Mouse (Mus musculus): ENCODE measurements around the gene Ehd3.

Ehd3 gene

DNA sequence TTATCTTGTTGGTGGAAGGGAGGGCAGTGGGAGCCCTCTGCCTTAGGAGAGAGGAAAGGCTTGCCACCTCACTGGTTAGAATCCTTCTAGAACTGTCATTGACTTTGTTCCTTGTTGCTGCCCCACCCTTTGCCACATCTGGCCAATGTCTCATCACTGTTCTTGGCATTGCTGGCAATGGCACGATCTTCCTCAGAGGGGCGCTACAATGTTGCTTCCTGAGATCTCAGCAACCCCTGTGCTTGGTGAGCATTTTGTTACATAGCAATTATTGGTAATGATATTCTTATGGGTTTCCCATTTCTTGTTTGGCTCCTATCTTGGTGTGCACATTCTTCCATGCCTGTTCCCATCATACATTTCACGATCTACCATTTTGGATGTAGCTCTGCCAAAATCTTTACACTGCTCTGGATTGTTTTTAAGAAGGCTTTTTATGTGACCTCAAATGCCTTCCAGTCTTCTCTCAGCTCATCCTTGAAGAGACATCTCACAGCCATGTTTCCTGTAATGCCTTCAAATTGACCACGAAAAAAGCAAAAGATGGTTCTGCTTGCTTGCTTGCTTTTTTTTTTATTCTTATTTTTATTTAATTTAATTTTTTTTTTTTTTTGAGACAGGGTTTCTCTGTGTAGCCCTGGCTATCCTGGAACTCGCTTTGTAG is at the start of gene Ehd3:
Gene Ehd3 (plus strand): TSS at position 614 of the 664 bp plus-strand sequence.
- DNase-seq (ENCODE audit: low read depth, low spot score) = peak; percentile 36

DNA sequence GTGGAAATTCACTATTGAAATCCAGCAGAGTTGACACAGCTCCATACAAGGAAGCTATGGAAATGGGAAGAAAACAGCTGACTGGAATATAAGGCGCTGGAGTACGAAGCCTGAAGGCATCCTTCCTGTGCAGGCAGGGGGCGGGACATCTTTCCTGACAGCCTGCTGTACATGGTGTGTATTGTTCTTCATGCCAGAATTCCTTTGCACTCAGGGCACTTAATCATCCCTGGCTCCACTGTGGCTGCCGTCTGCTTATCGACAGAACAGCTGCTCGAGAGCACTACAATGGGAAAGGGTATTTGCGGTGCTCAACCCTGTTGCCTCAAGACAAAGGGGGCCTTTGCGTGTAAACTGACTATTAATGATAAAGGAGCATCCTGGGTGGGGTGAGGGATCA is 33.0 kb upstream of the Ehd3 start:
- DNase-seq (ENCODE audit: low read depth, low spot score) = no peak

DNA sequence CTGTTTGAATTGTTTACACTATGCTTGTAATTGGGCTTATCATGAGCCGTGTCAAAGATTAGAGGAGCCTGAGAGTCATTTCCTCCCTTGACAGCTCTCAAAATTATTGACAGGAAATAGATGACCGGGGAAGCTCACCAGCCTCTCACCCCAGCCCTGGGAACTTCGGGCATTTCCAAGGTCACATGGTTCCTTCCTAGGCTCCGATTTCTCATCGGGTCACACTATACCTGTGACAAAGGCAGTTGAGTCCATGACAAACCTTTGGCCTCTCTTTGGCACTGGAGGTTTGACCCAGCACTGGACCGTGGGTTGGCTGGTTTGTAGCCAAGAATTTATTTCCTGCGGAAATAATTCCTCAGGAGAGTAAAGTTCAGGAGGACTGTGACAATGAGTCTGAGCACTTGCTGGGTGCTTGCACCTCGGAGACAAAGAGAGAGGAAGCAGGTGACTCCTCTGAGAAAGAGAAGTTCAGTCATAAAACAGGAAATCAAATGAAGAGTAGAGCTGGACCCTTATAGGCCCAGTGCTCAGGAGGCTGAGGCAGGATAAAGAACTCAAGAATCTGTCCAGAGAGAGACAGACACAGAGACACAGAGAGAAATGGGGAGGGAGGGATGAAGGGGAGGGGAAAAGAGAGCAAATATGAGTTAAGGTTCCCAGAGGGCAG is 17.2 kb upstream of the Ehd3 start:
- DNase-seq (ENCODE audit: low read depth, low spot score) = no peak

GRCm38 (mm10) chr17:73790284-73791020 is 13.5 kb upstream of the Ehd3 start:
- no peak for DNase-seq (ENCODE audit: low read depth, low spot score)

- DNase-seq (ENCODE audit: low read depth, low spot score) = no peak
These were observed 7.1 kb upstream of the Ehd3 start for GRCm38 (mm10) chr17:73796789-73797188.

DNA sequence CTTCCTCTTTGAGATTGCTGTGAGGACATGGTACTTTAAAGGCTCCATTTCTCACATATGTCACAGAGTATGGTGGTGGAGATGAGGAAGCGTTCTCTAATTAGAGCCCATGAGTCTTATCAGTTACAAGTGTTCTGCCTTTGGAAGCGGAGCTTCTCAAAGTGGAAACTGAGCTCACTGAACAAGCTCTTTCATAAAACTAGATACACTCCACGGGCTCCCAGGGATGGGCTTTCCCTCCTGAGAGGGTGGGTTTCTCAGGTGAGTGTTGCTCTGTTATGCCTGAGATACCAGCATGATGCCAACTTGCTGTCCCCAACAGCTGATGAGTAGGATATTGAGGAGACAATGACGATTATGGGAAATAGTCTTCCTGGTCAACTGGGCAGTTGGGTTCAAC is 6.2 kb upstream of the Ehd3 start:
- no peak for DNase-seq (ENCODE audit: low read depth, low spot score)

DNA sequence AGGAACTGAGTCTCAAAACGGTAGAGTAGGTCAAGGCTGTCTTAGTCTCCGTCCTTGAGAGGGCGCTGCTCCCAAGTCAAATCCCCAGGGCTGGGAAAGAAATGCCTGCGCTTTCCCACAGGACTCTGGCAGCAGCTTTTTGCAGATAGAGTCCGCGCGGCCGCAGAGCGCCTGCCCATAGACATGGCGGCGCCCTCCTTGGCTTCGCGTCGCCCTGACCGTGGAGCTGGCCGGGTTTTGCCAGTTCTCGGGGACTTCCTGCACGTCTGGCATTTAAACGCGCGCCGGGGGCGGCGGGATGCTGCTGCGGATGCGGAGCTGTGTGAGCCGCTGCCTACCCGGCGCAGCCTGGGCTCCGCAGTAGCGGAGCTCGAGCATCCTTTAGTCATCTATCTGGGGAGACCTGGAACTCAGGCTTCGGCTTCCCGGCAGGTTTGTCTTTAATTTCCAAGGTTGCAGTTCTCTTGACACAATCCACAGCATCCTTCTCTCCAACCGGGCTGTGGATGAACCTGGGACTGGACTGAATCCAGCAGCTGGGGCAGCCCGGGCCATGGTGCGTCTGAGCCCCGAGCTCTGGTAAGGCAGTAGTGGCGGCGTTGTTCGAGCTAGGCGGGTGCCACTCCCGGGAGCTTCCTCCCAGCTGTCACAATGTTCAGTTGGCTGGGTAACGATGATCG is 798 bp downstream of the Ehd3 start:
- DNase-seq (ENCODE audit: low read depth, low spot score) = peak; percentile 90

- no peak for DNase-seq (ENCODE audit: low read depth, low spot score)
These were observed 2.4 kb downstream of the Ehd3 start for GRCm38 (mm10) chr17:73806331-73806730.

GRCm38 (mm10) chr17:73807211-73807610 is 3.3 kb downstream of the Ehd3 start:
- no peak for DNase-seq (ENCODE audit: low read depth, low spot score)

DNA sequence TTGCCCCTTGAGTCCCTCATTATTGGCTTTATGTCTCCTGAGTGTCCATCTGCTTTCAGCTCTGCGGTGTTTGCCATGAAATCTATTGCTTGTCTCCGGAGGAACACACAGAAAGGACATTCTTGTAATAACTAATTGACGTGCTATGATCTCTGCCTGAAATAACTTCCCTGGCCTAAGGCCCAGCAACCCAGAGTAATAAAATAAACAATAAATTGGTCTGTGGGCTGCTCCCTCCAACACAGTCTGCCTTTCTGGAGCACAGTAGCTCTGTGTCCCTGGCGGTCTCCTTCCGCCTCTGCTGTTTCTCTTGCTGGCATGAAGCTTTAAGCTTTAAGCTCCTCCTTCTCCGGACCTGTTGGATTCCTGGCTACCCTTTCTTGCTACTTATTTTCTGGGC is 4.5 kb downstream of the Ehd3 start:
- DNase-seq (ENCODE audit: low read depth, low spot score) = no peak

DNA sequence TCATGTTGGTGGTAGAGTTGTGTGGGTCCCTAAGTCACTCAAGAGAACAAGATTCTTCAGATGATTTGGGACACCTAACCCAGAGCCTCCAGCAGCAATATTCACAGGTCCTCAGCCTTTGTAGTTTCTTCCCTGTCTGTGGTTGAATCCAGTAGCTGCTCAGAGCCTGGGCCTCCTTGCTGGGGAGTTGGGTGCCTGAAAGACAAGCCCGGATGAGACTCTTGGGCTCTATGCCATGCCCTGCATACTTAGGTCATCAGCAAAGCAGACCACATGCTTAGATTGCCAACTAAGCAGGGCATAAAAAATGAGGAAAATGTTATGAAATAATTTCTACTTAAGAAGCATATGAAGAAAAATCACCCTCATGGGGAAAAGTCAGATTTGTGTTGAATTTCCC is 6.9 kb downstream of the Ehd3 start:
- no peak for DNase-seq (ENCODE audit: low read depth, low spot score)

- DNase-seq (ENCODE audit: low read depth, low spot score) = no peak
These were observed 7.6 kb downstream of the Ehd3 start for GRCm38 (mm10) chr17:73811566-73811965.

DNA sequence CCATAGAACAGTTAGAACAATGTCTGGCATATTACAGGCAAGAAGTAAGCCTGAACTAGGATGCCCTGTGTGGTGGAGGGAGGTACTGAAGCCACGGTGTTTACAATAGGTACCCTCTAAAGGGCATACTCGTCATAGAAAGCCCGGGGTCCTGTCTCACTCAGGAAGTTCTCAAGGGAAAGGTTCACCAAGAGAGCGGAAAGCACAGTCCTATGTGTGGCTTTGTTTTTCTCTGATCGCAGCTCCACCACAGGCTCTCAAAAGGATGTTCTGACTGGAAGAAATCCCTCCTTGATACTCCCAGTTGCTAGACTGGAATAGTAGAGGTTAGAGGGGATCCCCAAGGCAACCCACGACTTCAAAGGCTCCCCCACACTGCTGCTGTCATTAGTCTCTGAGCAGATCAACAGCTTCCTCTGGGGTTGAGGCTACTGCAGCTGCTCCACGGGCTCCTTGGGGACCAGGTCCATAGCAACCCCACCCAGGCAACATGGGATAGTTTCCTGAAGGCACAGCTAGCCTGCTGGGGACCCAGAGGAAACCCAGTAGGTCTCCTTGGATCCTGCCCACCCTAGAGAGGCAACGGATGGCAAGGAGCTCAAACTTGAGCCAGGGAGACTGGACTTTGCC is 9.2 kb downstream of the Ehd3 start:
- DNase-seq (ENCODE audit: low read depth, low spot score) = peak; percentile 58

DNA sequence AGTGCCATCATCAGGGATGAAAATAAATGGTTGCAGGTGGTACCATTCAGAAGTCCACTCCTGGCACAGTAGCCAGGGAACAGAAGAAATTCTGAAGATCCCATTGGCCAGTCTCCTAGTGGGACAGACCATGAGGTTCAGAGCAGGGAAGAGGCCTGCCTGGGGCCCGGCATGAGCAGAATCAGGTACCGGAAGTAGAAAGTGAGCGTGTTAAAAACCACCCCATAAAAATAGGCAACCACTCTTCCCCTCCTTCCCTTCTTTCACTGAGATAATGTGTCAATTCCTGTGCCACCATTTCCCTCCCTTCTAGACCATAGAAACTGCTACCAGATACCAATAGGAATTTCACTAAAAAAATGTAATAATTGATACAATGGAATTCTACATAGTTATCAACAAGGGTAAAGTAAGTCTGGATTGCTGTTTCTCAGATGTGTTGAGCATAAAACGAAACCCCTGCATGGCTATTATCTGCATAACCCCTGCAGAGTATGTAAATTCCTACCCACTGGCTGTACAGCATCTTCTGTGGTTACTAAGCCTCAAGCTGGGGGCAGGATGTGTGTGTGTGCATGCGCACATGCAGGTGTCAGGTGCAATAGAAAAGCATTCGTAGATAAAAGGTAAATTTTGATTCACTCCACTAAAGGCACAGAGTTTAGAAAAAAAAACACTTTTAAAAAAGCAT is 10.7 kb downstream of the Ehd3 start:
- DNase-seq (ENCODE audit: low read depth, low spot score) = peak; percentile 87

DNA sequence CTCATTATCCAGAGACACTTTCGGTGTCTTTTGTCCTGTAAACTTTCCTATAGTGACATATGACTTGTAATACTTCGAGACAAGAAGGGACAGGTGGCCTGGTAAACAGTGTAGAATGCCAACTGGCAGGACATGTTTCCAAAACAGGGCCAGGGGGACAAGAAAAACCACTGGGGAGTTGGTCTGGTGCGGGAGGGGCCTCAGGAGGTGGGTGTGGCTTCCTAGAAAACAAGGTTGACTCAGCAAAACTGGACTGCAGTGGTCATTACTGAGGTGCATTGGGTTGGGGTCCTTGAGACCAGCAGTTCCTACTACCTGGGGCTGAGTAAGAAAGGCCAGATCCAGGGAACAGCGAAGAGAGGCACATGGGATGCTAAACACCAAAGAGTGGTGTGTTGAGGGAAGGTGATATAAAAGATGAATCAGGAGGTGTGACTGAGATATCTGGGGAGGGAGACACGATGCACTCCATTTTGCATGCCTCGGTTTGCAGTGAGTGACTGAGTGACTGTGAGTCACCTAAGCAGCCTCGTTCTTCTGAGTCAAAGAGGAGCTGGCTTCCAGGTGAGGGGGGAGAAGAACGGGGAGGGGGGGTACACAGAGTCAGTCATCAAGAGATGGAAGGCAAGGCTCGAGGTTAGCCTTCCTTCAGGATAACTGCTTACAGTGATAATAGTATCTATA is 13.9 kb downstream of the Ehd3 start:
- no peak for DNase-seq (ENCODE audit: low read depth, low spot score)

DNA sequence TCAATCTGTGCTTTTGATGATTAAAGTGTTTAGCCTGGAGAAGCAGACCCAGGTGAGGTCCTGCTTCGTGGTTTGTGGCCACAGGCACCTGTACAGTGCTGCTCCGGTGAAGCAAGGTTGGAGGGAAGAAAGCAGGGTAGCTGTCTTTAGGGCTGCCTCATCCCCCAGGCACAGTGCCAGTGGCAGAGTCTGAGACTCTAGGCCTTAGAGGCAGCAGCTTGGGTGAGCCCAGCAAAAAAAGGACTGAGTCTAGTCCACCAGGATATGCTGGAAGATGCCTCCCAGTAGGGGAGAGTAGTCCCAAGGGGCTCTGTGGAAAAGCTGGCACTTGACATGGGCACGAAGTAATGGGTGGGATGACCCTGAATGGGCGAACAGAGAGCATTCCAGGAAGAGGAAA is 15.0 kb downstream of the Ehd3 start:
- no peak for DNase-seq (ENCODE audit: low read depth, low spot score)

DNA sequence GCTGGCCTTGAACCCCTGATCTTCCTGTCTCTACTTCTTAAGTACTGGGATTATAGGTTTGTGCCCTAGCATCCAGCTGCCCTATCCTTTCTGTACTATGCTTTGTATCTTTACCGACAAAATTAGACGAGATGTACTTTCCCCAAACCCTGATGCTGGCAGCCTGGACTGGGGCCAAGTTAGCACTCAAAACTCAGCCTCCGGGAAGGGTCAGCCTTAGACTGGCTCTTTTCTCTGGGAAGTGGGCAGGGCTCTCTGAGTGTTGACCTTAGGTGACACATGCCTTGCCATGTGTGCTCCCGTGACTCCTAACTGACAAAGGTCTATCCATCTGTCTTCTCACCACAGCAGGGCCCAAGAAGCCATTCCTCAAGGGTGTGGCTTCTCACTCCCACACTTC is 16.8 kb downstream of the Ehd3 start:
- no peak for DNase-seq (ENCODE audit: low read depth, low spot score)

DNA sequence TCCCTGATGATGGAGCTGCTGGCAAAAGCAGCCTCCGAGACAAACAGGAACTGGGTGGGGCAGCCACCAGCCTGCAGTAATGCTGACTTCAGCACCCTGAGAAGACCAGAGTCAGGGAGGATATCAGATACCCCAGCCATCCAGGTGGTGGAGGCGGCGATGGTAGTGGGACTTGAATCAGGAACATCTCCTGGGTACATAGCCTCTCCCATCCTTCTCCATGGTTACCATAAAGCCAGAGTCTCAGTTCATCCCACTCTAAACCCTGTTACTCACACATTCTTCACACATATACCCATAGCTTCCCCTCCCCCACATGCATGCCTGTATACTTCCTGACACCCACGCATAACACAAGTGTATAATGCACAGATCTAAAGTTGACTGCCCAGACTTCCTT is 18.3 kb downstream of the Ehd3 start:
- DNase-seq (ENCODE audit: low read depth, low spot score) = peak; percentile 85

- DNase-seq (ENCODE audit: low read depth, low spot score) = peak; percentile 53
These were observed 19.4 kb downstream of the Ehd3 start for GRCm38 (mm10) chr17:73823121-73824021.

DNA sequence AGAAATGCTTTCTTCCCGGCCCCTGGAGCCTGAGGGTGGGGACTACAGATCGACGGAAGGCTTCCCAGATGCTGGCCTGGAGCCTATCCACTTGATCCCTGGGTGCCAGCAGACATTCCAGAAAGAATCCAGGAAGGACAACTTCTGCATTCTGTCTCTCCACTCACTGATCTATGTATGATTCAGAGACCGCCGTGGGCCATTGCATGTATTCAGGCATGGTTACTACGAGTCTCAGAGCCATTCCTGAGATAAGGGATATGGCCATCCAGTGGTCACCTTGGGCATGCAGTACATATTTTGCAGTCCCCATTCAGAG is 20.0 kb downstream of the Ehd3 start:
- DNase-seq (ENCODE audit: low read depth, low spot score) = no peak
